In the genomic region with DNA sequence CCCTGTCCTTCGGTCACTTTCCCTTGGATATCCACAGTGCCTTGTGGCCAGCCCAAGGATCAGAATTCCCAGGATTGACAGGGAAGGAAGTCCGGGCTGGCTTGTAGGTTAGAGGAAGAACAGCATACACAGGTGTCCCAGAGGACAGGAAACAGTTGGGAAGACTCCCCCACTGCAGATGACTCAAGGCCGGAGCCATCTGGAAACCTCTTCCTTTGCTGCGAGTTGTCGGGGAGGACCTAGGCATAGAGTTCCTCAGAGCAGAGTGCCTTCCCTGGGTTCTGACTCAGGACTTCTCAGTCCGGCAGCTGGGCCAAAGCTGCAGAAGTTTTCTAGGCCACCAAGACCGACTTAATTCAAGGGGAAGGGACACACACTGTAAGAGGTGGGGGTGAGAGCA, we compare ENCODE assay signal across 15 mouse cellular contexts. TPM values are rescaled to one million over a fixed set of nuclear protein-coding genes. Genes with fewer than 3 reads are reported as not detected.
DNase-seq lines count a peak whose midpoint lies in the region; ATAC-seq lines count a peak whose summit lies in the region.
"Had no signal": no experiment of that assay in that cellular context is flagged by ENCODE, and none has a peak within 500 bp of the region (broad histone marks: within the 10 kb centered on the region; RNA-seq: fewer than 3 reads in every experiment).

No protein-coding gene starts in this region.

- DNase-seq in heart, embryonic 10.5 days (ENCODE audit: low spot score) = no peak
- DNase-seq in heart, postnatal 4 days = no peak
- DNase-seq in lung, adult 18-20 months = no peak
- DNase-seq in heart, postnatal 36 days = peak; percentile 20 to 24
- no peak for DNase-seq in urinary bladder, postnatal 36 days (ENCODE audit: low spot score in 2 of 2)
- DNase-seq: adrenal gland, postnatal 25 days; forebrain, postnatal 0 days; gastrocnemius, postnatal 14 days; liver, embryonic 13.5 days; retina, postnatal 1 day; thymus, adult 2 months had no signal

- H3K36me3 ChIP-seq in heart, embryonic 10.5 days = no peaks in the 10 kb centered on the region
- H3K36me3 ChIP-seq in lung, embryonic 15.5 days = no peaks in the 10 kb centered on the region
- no peaks in the 10 kb centered on the region for H3K36me3 ChIP-seq in embryonic facial prominence, embryonic 12.5 days
- H3K36me3 ChIP-seq: liver, embryonic 13.5 days; neural tube, embryonic 13.5 days had no signal

- intact Hi-C loops in heart, postnatal 36 days (cut with DNase I) = no loop called here

- H3K27ac ChIP-seq in heart, embryonic 10.5 days = peak overlapping the region; percentile 54; the same call in 1 of the 2 replicates
- H3K27ac ChIP-seq in lung, embryonic 15.5 days = 0 out of 2 replicates have a peak overlapping the region, but pooled peaks have one; percentile 38
- 0 out of 2 replicates have a peak overlapping the region, but pooled peaks have one; percentile 17 for H3K27ac ChIP-seq in embryonic facial prominence, embryonic 12.5 days
- H3K27ac ChIP-seq: liver, embryonic 13.5 days; neural tube, embryonic 13.5 days had no signal

- no peaks in the 10 kb centered on the region for H3K9me3 ChIP-seq in heart, embryonic 10.5 days
- no peaks in the 10 kb centered on the region for H3K9me3 ChIP-seq in lung, embryonic 15.5 days
- H3K9me3 ChIP-seq in embryonic facial prominence, embryonic 12.5 days = no peaks in the 10 kb centered on the region
- H3K9me3 ChIP-seq: liver, embryonic 13.5 days; neural tube, embryonic 13.5 days had no signal

- no peak for ATAC-seq in lung, embryonic 15.5 days (ENCODE audit: borderline replicate concordance, extremely low read depth, low FRiP score, low TSS enrichment)
- ATAC-seq in embryonic facial prominence, embryonic 12.5 days (ENCODE audit: insufficient number of reproducible peaks, insufficient read depth, low FRiP score, low TSS enrichment) = no peak
- ATAC-seq in erythroblast, adult 5-6 weeks (replicated peaks; ENCODE audit: low FRiP score, poor library complexity, severe bottlenecking) = no peak; the same call in 1 of the 2 replicates
- ATAC-seq: forebrain, postnatal 0 days had no signal

- no peak overlapping the region for H3K4me2 ChIP-seq in lung, embryonic 15.5 days
- no peak overlapping the region for H3K4me2 ChIP-seq in embryonic facial prominence, embryonic 12.5 days (replicated peaks)
- H3K4me2 ChIP-seq: liver, embryonic 13.5 days; neural tube, embryonic 13.5 days had no signal

- WGBS in heart, embryonic 10.5 days = 53% methylated on average over 7 of the region's 7 CpGs
- 62% methylated on average over 7 of the region's 7 CpGs for WGBS in lung, embryonic 15.5 days
- 60% methylated on average over 7 of the region's 7 CpGs for WGBS in embryonic facial prominence, embryonic 12.5 days

- H3K27me3 ChIP-seq in heart, embryonic 10.5 days (ENCODE audit: insufficient read depth, poor library complexity, severe bottlenecking) = no peaks in the 10 kb centered on the region
- H3K27me3 ChIP-seq in lung, embryonic 15.5 days = no peaks in the 10 kb centered on the region; the same call in 1 of the 2 replicates
- H3K27me3 ChIP-seq in embryonic facial prominence, embryonic 12.5 days = no peaks in the 10 kb centered on the region
- H3K27me3 ChIP-seq: liver, embryonic 13.5 days; neural tube, embryonic 13.5 days had no signal

- no peak overlapping the region for H3K9ac ChIP-seq in lung, embryonic 15.5 days
- no peak overlapping the region for H3K9ac ChIP-seq in embryonic facial prominence, embryonic 12.5 days
- H3K9ac ChIP-seq: forebrain, postnatal 0 days; liver, embryonic 13.5 days; neural tube, embryonic 13.5 days had no signal

- H3K4me1 ChIP-seq in heart, embryonic 10.5 days = peaks cover 19% of the 10 kb centered on the region
- peaks cover 7% of the 10 kb centered on the region; the same call in 1 of the 2 replicates for H3K4me1 ChIP-seq in lung, embryonic 15.5 days
- H3K4me1 ChIP-seq in embryonic facial prominence, embryonic 12.5 days = peaks cover 12% of the 10 kb centered on the region
- H3K4me1 ChIP-seq: liver, embryonic 13.5 days had no signal

- H3K4me3 ChIP-seq in heart, embryonic 10.5 days = no peak overlapping the region
- no peak overlapping the region for H3K4me3 ChIP-seq in lung, embryonic 15.5 days
- no peak overlapping the region for H3K4me3 ChIP-seq in embryonic facial prominence, embryonic 12.5 days
- H3K4me3 ChIP-seq: liver, embryonic 13.5 days; neural tube, embryonic 13.5 days had no signal

RNA-seq across cellular contexts. Expression of gene Bahcc1, which starts 33.0 kb away (rescaled TPM):
- polyA plus RNA-seq in heart, embryonic 10.5 days (2016; fragmentation: Nextera tagmentation; extraction: Ambion mirVana) = 7.7 and 12.9 TPM in 2 replicates
- 10 to 100 TPM; 14.1 to 16.5 TPM for total RNA-seq in heart, postnatal 4 days (2021)
- 8.7 and 9.2 TPM in 2 replicates for polyA plus RNA-seq in lung, embryonic 15.5 days (2015; fragmentation: Nextera tagmentation; extraction: Ambion mirVana)
- 16.8 and 18.8 TPM in 2 replicates for polyA plus RNA-seq in embryonic facial prominence, embryonic 12.5 days (2016; fragmentation: Nextera tagmentation; extraction: Ambion mirVana)
- 10 to 100 TPM in 1 of 2 experiments, 1 to 10 TPM in 1; 8.5 to 11.2 TPM for total RNA-seq in heart, postnatal 36 days (2021)
- 2.1 and 3.3 TPM in 2 replicates for total RNA-seq in erythroblast, adult 5-6 weeks (2015; ENCODE audit: low replicate concordance)
- total RNA-seq in erythroblast, adult 5-6 weeks (2017; ENCODE audit: low replicate concordance) = 0.84 and 2.0 TPM in 2 replicates

RNA-seq across cellular contexts. Expression of gene Slc38a10, which starts 48.6 kb away (rescaled TPM):
- polyA plus RNA-seq in heart, embryonic 10.5 days (2016; fragmentation: Nextera tagmentation; extraction: Ambion mirVana) = 99.0 and 123 TPM in 2 replicates
- 100 to 1,000 TPM; 115 to 116 TPM for total RNA-seq in heart, postnatal 4 days (2021)
- polyA plus RNA-seq in lung, embryonic 15.5 days (2015; fragmentation: Nextera tagmentation; extraction: Ambion mirVana) = 91.2 and 92.1 TPM in 2 replicates
- 95.0 and 99.5 TPM in 2 replicates for polyA plus RNA-seq in embryonic facial prominence, embryonic 12.5 days (2016; fragmentation: Nextera tagmentation; extraction: Ambion mirVana)
- 10 to 100 TPM; 79.8 to 81.1 TPM for total RNA-seq in heart, postnatal 36 days (2021)
- total RNA-seq in erythroblast, adult 5-6 weeks (2015; ENCODE audit: low replicate concordance) = 7.7 and 10.7 TPM in 2 replicates
- total RNA-seq in erythroblast, adult 5-6 weeks (2017; ENCODE audit: low replicate concordance) = 22.4 and 39.9 TPM in 2 replicates

Comparison
In these comparisons a context has a peak if more than half of its experiments do, and no peak if none do; other contexts are left out.
1. DNase-seq: peak in heart, postnatal 36 days (2 of 2); none in heart, embryonic 10.5 days (single experiment), heart, postnatal 4 days (single experiment), lung, adult 18-20 months (0 of 2) and urinary bladder, postnatal 36 days (0 of 2).
2. Peak in every context shown above with its lines, with median percentiles within 50 percentile points of each other: H3K27ac ChIP-seq.